Mouse (Mus musculus) liver, postnatal 0 days (tissue): ENCODE results near the gene Jph4.
A peak's percentile ranks its signal among the peaks of the same experiment; 100 is the strongest.

Experiments used
- CTCF ChIP-seq: sonication (generic); IDR thresholded peaks from 2 replicates; pipeline ENCODE4 v1.5.1; 2016; ENCODE audit warnings: antibody characterized with exemption, low read depth
- EP300 ChIP-seq: IDR thresholded peaks from 2 replicates; pipeline ENCODE4 v1.6.1; 2016; ENCODE audit warnings: antibody characterized with exemption, low read depth, mild to moderate bottlenecking

DNA sequence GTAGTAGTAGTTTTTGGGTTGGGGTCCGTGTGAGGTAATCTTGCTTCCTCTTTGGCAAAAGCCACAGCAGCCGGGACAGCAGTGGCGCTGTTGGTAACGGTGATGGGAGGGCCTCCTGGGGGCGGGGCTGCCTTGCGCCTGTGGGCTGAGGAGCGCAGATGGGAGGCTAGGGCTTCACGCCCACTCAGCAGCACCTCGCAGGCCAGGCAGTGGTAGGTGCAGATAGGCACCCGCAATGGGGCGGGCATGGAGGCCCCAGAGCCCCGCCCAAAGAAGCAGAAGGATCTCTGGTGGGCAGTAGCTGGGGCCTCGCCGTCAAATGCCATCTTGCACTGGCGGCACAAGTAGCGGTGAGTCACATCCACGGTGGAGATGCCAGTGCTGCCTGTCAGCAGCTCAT lies 54.1 kb downstream of the Jph4 start:
- TF ChIP-seq CTCF, result peak; percentile 48
- no peak for TF ChIP-seq EP300
